Mouse (Mus musculus): ENCODE results near the gene Ccdc181.

DNA sequence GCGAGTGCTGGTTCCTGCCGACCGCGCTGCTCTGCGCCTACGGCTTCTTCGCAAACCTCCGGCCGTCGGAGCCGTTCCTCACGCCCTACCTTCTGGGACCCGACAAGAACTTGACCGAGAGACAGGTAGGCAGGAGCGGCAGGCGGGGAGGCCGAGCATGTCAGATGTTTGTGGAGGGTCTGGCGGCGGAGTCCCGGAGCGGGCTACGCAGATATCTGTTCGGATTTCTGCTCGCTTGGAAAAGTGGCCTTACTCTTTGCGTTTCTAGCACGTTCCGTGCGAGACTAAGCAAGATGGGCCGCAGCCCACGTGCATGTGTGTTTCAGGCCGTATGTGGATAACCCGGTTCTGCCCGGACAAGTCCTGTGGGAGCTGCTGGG, 26.1 kb upstream of the Ccdc181 start:
- no peak for TF ChIP-seq CHD2 (IDR thresholded peaks at IDR 0.05; ENCODE audit: low read length)
- TF ChIP-seq UBTF (IDR thresholded peaks at IDR 0.05; ENCODE audit: borderline replicate concordance, insufficient read depth, low read depth, low read length), result no peak
- no peak for TF ChIP-seq CTCF (IDR thresholded peaks at IDR 0.05 in 2 of 3, conservative IDR thresholded peaks at IDR 0.05 in 1 of 3; ENCODE audit: control insufficient read depth in 1 of 3, insufficient read depth in 1 of 3, low read depth in 2 of 3, low read length in 3 of 3, poor library complexity in 1 of 3, severe bottlenecking in 1 of 3)
- no peak for TF ChIP-seq ETS1 (IDR thresholded peaks at IDR 0.05; ENCODE audit: low read depth, low read length)
- TF ChIP-seq POLR2A (IDR thresholded peaks at IDR 0.05; ENCODE audit: control insufficient read depth in 1 of 2, insufficient read depth in 1 of 2, low read depth in 1 of 2, low read length in 2 of 2, poor library complexity in 1 of 2), result no peak

Data from MEL (cell line).